Mouse (Mus musculus) liver, embryonic 16.5 days (tissue): ENCODE measurements around the gene Foxf1. TPM values are rescaled to one million over a fixed set of nuclear protein-coding genes. Genes with fewer than 3 reads are reported as not detected.
A peak's percentile ranks its signal among the peaks of the same experiment; 100 is the strongest.

Experiments
- ATAC-seq: fragments of 200-750 bp; cut with Nextera tagmentation; 2 replicates; pipeline ENCODE4 v1.8.0; 2017; ENCODE audit warnings: low read depth, mild to moderate bottlenecking, moderate number of reproducible peaks, moderate library complexity
- H3K27ac ChIP-seq: fragments of 300-500 bp; sonication (generic); 2 replicates; pipeline ENCODE4 v1.5.1; 2014; ENCODE audit warnings: mild to moderate bottlenecking, low read length
- H3K27me3 ChIP-seq: fragments of 300-500 bp; sonication (generic); 2 replicates; pipeline ENCODE4 v1.6.1; 2014; ENCODE audit warnings: low read depth, low read length, mixed read lengths; ENCODE audit not compliant: control insufficient read depth, insufficient read depth
- H3K36me3 ChIP-seq: fragments of 300-500 bp; sonication (generic); 2 replicates; pipeline ENCODE4 v1.6.1; 2014; ENCODE audit warnings: mild to moderate bottlenecking; ENCODE audit not compliant: control insufficient read depth, insufficient read depth
- H3K4me1 ChIP-seq: fragments of 300-500 bp; sonication (generic); 2 replicates; pipeline ENCODE4 v1.6.1; 2014; ENCODE audit warnings: low read depth, low read length, mixed read lengths; ENCODE audit not compliant: control insufficient read depth
- H3K4me2 ChIP-seq: fragments of 300-500 bp; sonication (generic); 2 replicates; pipeline ENCODE4 v1.6.1; 2014; ENCODE audit warnings: low read depth, low read length, mixed read lengths
- H3K4me3 ChIP-seq: fragments of 300-500 bp; sonication (generic); 2 replicates; pipeline ENCODE4 v1.5.1; 2014; ENCODE audit warnings: low read depth, mild to moderate bottlenecking, low read length
- H3K9ac ChIP-seq: fragments of 300-500 bp; sonication (generic); 2 replicates; pipeline ENCODE4 v1.6.1; 2014; ENCODE audit warnings: low read depth, low read length
- H3K9me3 ChIP-seq: fragments of 300-500 bp; sonication (generic); replicated peaks from 2 replicates; pipeline ENCODE4 v1.6.1; 2016; ENCODE audit warnings: low read length; ENCODE audit not compliant: control insufficient read depth
- WGBS: fragments of 180-500 bp; shearing (Covaris S2); extraction: QIAGEN DNeasy Blood & Tissue Kit; methylation state at CpG from one replicate; pipeline ENCODE4 v1.1.7; 2014; ENCODE audit not compliant: insufficient replicate concordance; 5-methylcytosine and 5-hydroxymethylcytosine counted together
- polyA plus RNA-seq: library from polyadenylated mRNA; unstranded; fragments of >200 nt; fragmentation: Nextera tagmentation; extraction: Ambion mirVana; gene quantifications from 2 replicates; pipeline ENCODE4 v1.2.1, GENCODE M21; 2015

The Foxf1 gene
- polyA plus RNA-seq, 1 experiment from 2014 or later = 2.7 TPM

GRCm38 (mm10) chr8:121104049-121104818 is 20.0 kb downstream of the Foxf1 start:
- H3K36me3 ChIP-seq = peaks cover 13% of the 10 kb centered on the region
- H3K9me3 ChIP-seq = no peaks in the 10 kb centered on the region
- no peak for ATAC-seq
- WGBS = 50% methylated on average over 17 of the region's 17 CpGs
- H3K9ac ChIP-seq = no peak overlapping the region
- H3K4me1 ChIP-seq = peaks cover 12% of the 10 kb centered on the region
- no peak overlapping the region for H3K4me3 ChIP-seq
- no peak overlapping the region for H3K4me2 ChIP-seq
- no peaks in the 10 kb centered on the region for H3K27me3 ChIP-seq
- H3K27ac ChIP-seq = no peak overlapping the region

- H3K4me3 ChIP-seq = peak within 1 kb of the TSS; percentile 87
- H3K36me3 ChIP-seq = 0 out of 2 replicates have a peak, but pooled peaks cover under 1% of the 10 kb centered on the region
- peak within 1 kb of the TSS; percentile 53; the same call in 1 of the 2 replicates for H3K27ac ChIP-seq
- H3K9me3 ChIP-seq = no peaks in the 10 kb centered on the region
- WGBS = 1% methylated on average over 75 of the region's 75 CpGs
- ATAC-seq = peak; percentile 96
- H3K4me1 ChIP-seq = peaks cover 12% of the 10 kb centered on the region
- no peaks in the 10 kb centered on the region; the same call in 1 of the 2 replicates for H3K27me3 ChIP-seq
- H3K9ac ChIP-seq = peak within 1 kb of the TSS; percentile 82
- H3K4me2 ChIP-seq = peak within 1 kb of the TSS; percentile 84
Observed at GRCm38 (mm10) chr8:121107668-121108656, 23.8 kb downstream of the Foxf1 start, which contains the start of gene Mthfsd. Gene Mthfsd (minus strand): TSS chr8:121108392.

- H3K9me3 ChIP-seq = no peaks in the 10 kb centered on the region
- peak overlapping the region; percentile 82 for H3K9ac ChIP-seq
- ATAC-seq = no peak
- H3K36me3 ChIP-seq = no peaks in the 10 kb centered on the region
- H3K27ac ChIP-seq = no peak overlapping the region
- peaks cover 12% of the 10 kb centered on the region for H3K4me1 ChIP-seq
- H3K4me3 ChIP-seq = peak overlapping the region; percentile 87
- peaks cover 3% of the 10 kb centered on the region for H3K27me3 ChIP-seq
- WGBS = 6% methylated on average over 5 of the region's 5 CpGs
- peak overlapping the region; percentile 84 for H3K4me2 ChIP-seq
Observed at GRCm38 (mm10) chr8:121108657-121109056, 24.5 kb downstream of the Foxf1 start.

GRCm38 (mm10) chr8:121111145-121111907 is 27.1 kb downstream of the Foxf1 start:
- ATAC-seq = no peak
- Histone ChIP-seq H3K9me3 (no peaks in the 10 kb centered on the region), H3K27me3 (peaks cover 30% of the 10 kb centered on the region), H3K27ac (no peak overlapping the region), H3K36me3 (no peaks in the 10 kb centered on the region), H3K4me3 (no peak overlapping the region), H3K9ac (no peak overlapping the region), H3K4me2 (no peak overlapping the region), H3K4me1 (peaks cover 12% of the 10 kb centered on the region)
- 19% methylated on average over 7 of the region's 7 CpGs for WGBS

GRCm38 (mm10) chr8:121113261-121113660 is 29.1 kb downstream of the Foxf1 start:
- ATAC-seq = peak; percentile 38
- WGBS = under 1% methylated on average over 21 of the region's 21 CpGs
- Histone ChIP-seq H3K27ac (no peak overlapping the region), H3K4me1 (peaks cover 3% of the 10 kb centered on the region), H3K9ac (no peak overlapping the region), H3K27me3 (peaks cover 50% of the 10 kb centered on the region), H3K36me3 (no peaks in the 10 kb centered on the region), H3K9me3 (no peaks in the 10 kb centered on the region), H3K4me2 (no peak overlapping the region), H3K4me3 (no peak overlapping the region)

GRCm38 (mm10) chr8:121115136-121115535 is 30.9 kb downstream of the Foxf1 start:
- Histone ChIP-seq H3K4me1 (no peaks in the 10 kb centered on the region; the same call in 1 of the 2 replicates), H3K9ac (no peak overlapping the region), H3K27me3 (peaks cover 68% of the 10 kb centered on the region), H3K27ac (no peak overlapping the region), H3K9me3 (no peaks in the 10 kb centered on the region), H3K4me3 (no peak overlapping the region), H3K4me2 (no peak overlapping the region), H3K36me3 (no peaks in the 10 kb centered on the region)
- ATAC-seq = no peak
- 2% methylated on average over 25 of the region's 25 CpGs for WGBS

- 2% methylated on average over 25 of the region's 25 CpGs for WGBS
- H3K27me3 ChIP-seq = peaks cover 76% of the 10 kb centered on the region
- no peaks in the 10 kb centered on the region; the same call in 1 of the 2 replicates for H3K4me1 ChIP-seq
- no peaks in the 10 kb centered on the region for H3K9me3 ChIP-seq
- H3K9ac ChIP-seq = no peak within 1 kb of the TSS
- no peak within 1 kb of the TSS for H3K27ac ChIP-seq
- H3K4me2 ChIP-seq = peak within 1 kb of the TSS; percentile 57
- H3K4me3 ChIP-seq = peak within 1 kb of the TSS; percentile 52
- no peaks in the 10 kb centered on the region for H3K36me3 ChIP-seq
- peak; percentile 47; the same call in 1 of the 2 replicates for ATAC-seq
Observed at GRCm38 (mm10) chr8:121115948-121116347, 31.8 kb downstream of the Foxf1 start, which contains the start of gene Foxc2. Gene Foxc2 (plus strand): TSS chr8:121116171.

GRCm38 (mm10) chr8:121116591-121117185 is 32.5 kb downstream of the Foxf1 start:
- no peaks in the 10 kb centered on the region for H3K9me3 ChIP-seq
- no peaks in the 10 kb centered on the region; the same call in 1 of the 2 replicates for H3K4me1 ChIP-seq
- peak overlapping the region; percentile 57 for H3K4me2 ChIP-seq
- no peak for ATAC-seq
- H3K36me3 ChIP-seq = no peaks in the 10 kb centered on the region
- WGBS = 1% methylated on average over 55 of the region's 55 CpGs
- peak overlapping the region; percentile 52 for H3K4me3 ChIP-seq
- no peak overlapping the region for H3K27ac ChIP-seq
- H3K9ac ChIP-seq = no peak overlapping the region
- peaks cover 84% of the 10 kb centered on the region for H3K27me3 ChIP-seq
